Mouse (Mus musculus): ENCODE results near the gene Dcun1d1.

GRCm38 (mm10) chr3:35900555-35901204 is 36.6 kb downstream of the Dcun1d1 start:
- no peak for TF ChIP-seq CHD2 (IDR thresholded peaks at IDR 0.05; ENCODE audit: low read depth, low read length)
- no peak for TF ChIP-seq ZNF384 (IDR thresholded peaks at IDR 0.05; ENCODE audit: low read depth, low read length)
